ENCODE assay signal across 8 mouse cellular contexts in genomic region chrX:52912826-52913701, GRCm38 (mm10). TPM values are rescaled to one million over a fixed set of nuclear protein-coding genes. Genes with fewer than 3 reads are reported as not detected.
DNase-seq lines count a peak whose midpoint lies in the region; ATAC-seq and TF ChIP-seq lines count a peak whose summit lies in the region.

No protein-coding gene starts in this region.

- peak overlapping the region; percentile 85 for H3K4me3 ChIP-seq in lung, adult 2 months (replicated peaks; ENCODE audit: extremely low read depth, low read depth, low read length)
- peak overlapping the region; percentile 60 for H3K4me3 ChIP-seq in forebrain, embryonic 13.5 days
- H3K4me3 ChIP-seq in neural tube, embryonic 15.5 days (replicated peaks): peak overlapping the region; percentile 58

- WGBS in lung, adult 2 months: 26% methylated on average over 31 of the region's 31 CpGs
- WGBS in forebrain, embryonic 13.5 days: 23% methylated on average over 31 of the region's 31 CpGs
- WGBS in neural tube, embryonic 15.5 days: 18% methylated on average over 31 of the region's 31 CpGs

- no peaks in the 10 kb centered on the region for H3K36me3 ChIP-seq in forebrain, embryonic 13.5 days (ENCODE audit: poor library complexity, severe bottlenecking)
- H3K36me3 ChIP-seq in neural tube, embryonic 15.5 days: no peaks in the 10 kb centered on the region

- H3K4me2 ChIP-seq in forebrain, embryonic 13.5 days: peak overlapping the region; percentile 59
- H3K4me2 ChIP-seq in neural tube, embryonic 15.5 days: peak overlapping the region; percentile 50

- DNase-seq in lung, adult 2 months: peak; percentile 4
- DNase-seq in lung, adult 18-20 months: no peak
- DNase-seq in kidney, postnatal 4 days: peak; percentile 6 to 9
- DNase-seq in urinary bladder, postnatal 36 days (ENCODE audit: low spot score in 2 of 2): no peak
- DNase-seq in left cerebral cortex, adult 8-10 months (ENCODE audit: low spot score in 2 of 2): no peak

- peak overlapping the region; percentile 85 for H3K9ac ChIP-seq in forebrain, embryonic 13.5 days
- H3K9ac ChIP-seq in neural tube, embryonic 15.5 days (replicated peaks): peak overlapping the region; percentile 70

- no peaks in the 10 kb centered on the region for H3K4me1 ChIP-seq in lung, adult 2 months (ENCODE audit: control insufficient read depth, insufficient read depth, low read length)
- no peaks in the 10 kb centered on the region for H3K4me1 ChIP-seq in forebrain, embryonic 13.5 days
- no peaks in the 10 kb centered on the region for H3K4me1 ChIP-seq in neural tube, embryonic 15.5 days

- H3K27ac ChIP-seq in forebrain, embryonic 13.5 days: peak overlapping the region; percentile 98
- peak overlapping the region; percentile 96 for H3K27ac ChIP-seq in neural tube, embryonic 15.5 days (replicated peaks)

- no peak for TF ChIP-seq CTCF in lung, adult 2 months (IDR thresholded peaks at IDR 0.05; ENCODE audit: insufficient read depth, low read length)

- peak; percentile 8 for ATAC-seq in activated CD4-positive, CD25-positive, alpha-beta regulatory T cell, adult 4 months
- ATAC-seq in forebrain, embryonic 13.5 days: no peak
- no peak for ATAC-seq in neural tube, embryonic 15.5 days (ENCODE audit: low FRiP score)

- TF ChIP-seq POLR2A in lung, adult 2 months (IDR thresholded peaks at IDR 0.05; ENCODE audit: borderline replicate concordance, extremely low read depth, low read depth, low read length): no peak

- H3K27me3 ChIP-seq in forebrain, embryonic 13.5 days: no peaks in the 10 kb centered on the region
- H3K27me3 ChIP-seq in neural tube, embryonic 15.5 days (replicated peaks): no peaks in the 10 kb centered on the region

- H3K9me3 ChIP-seq in forebrain, embryonic 13.5 days (replicated peaks): no peaks in the 10 kb centered on the region
- no peaks in the 10 kb centered on the region for H3K9me3 ChIP-seq in neural tube, embryonic 15.5 days (replicated peaks)

RNA-seq across cellular contexts. Expression of gene Phf6, which starts 1.0 kb away (rescaled TPM):
- 1.2 and 2.0 TPM in 2 replicates for polyA plus RNA-seq in lung, adult 2 months (2012; rRNA removed)
- 10 to 100 TPM; 45.6 to 47.7 TPM for polyA plus RNA-seq in activated CD4-positive, CD25-positive, alpha-beta regulatory T cell, adult 4 months (2017; shearing (Covaris generic))
- polyA plus RNA-seq in forebrain, embryonic 13.5 days (2015; fragmentation: Nextera tagmentation; extraction: Ambion mirVana): 99.4 and 102 TPM in 2 replicates
- polyA plus RNA-seq in neural tube, embryonic 15.5 days (2015; fragmentation: Nextera tagmentation; extraction: Ambion mirVana): 49.0 and 50.2 TPM in 2 replicates
- 10 to 100 TPM; 20.7 to 24.9 (median 21.3) TPM for total RNA-seq in left cerebral cortex, adult 8-10 months (2022)

Comparison
In these comparisons a context has a peak if more than half of its experiments do, and no peak if none do; other contexts are left out.
1. DNase-seq: peak in lung, adult 2 months (single experiment) and kidney, postnatal 4 days (2 of 2); none in lung, adult 18-20 months (0 of 2), urinary bladder, postnatal 36 days (0 of 2) and left cerebral cortex, adult 8-10 months (0 of 2).
2. RNA of gene Phf6, which starts 1.0 kb away (polyA plus RNA-seq): 99.4 to 102 TPM in forebrain, embryonic 13.5 days, 49.0 to 50.2 TPM in neural tube, embryonic 15.5 days and 45.6 to 47.7 TPM in activated CD4-positive, CD25-positive, alpha-beta regulatory T cell, adult 4 months; 1.2 to 2.0 TPM in lung, adult 2 months; every median in the first group is over 10 times any median in the second.
3. Peak in every context shown above with its lines, with median percentiles within 50 percentile points of each other: H3K4me3 ChIP-seq.